Mouse (Mus musculus) E14TG2a.4 (cell line): ENCODE measurements around the gene Rims1.

Source experiments
- H3K27me3 ChIP-seq: 2 replicates; pipeline ENCODE4 v1.6.1; 2014; ENCODE audit warnings: low read length, control low read depth; ENCODE audit not compliant: insufficient read depth
- H3K36me3 ChIP-seq: 2 replicates; pipeline ENCODE4 v1.6.1; 2014; ENCODE audit warnings: low read length, control low read depth; ENCODE audit not compliant: insufficient read depth
- H3K4me1 ChIP-seq: replicated peaks from 2 replicates; pipeline ENCODE4 v1.6.1; 2014; ENCODE audit warnings: low read depth, low read length, control low read depth
- H3K4me3 ChIP-seq: replicated peaks from 2 replicates; pipeline ENCODE4 v1.5.1; 2014; ENCODE audit warnings: mild to moderate bottlenecking, low read length
- H3K9me3 ChIP-seq: 2 replicates; pipeline ENCODE4 v1.6.1; 2014; ENCODE audit warnings: low read length, control low read depth
- CTCF ChIP-seq: conservative IDR thresholded peaks from 2 replicates; pipeline ENCODE4 v1.5.1; 2014; ENCODE audit warnings: low read length
- NANOG ChIP-seq: IDR thresholded peaks from 2 replicates; pipeline ENCODE4 v1.6.1; 2014; ENCODE audit warnings: borderline replicate concordance, low read length, mixed read lengths
- POU5F1 ChIP-seq: IDR thresholded peaks from 2 replicates; pipeline ENCODE4 v1.6.1; 2014; ENCODE audit warnings: low read length, borderline replicate concordance

Gene Rims1

DNA sequence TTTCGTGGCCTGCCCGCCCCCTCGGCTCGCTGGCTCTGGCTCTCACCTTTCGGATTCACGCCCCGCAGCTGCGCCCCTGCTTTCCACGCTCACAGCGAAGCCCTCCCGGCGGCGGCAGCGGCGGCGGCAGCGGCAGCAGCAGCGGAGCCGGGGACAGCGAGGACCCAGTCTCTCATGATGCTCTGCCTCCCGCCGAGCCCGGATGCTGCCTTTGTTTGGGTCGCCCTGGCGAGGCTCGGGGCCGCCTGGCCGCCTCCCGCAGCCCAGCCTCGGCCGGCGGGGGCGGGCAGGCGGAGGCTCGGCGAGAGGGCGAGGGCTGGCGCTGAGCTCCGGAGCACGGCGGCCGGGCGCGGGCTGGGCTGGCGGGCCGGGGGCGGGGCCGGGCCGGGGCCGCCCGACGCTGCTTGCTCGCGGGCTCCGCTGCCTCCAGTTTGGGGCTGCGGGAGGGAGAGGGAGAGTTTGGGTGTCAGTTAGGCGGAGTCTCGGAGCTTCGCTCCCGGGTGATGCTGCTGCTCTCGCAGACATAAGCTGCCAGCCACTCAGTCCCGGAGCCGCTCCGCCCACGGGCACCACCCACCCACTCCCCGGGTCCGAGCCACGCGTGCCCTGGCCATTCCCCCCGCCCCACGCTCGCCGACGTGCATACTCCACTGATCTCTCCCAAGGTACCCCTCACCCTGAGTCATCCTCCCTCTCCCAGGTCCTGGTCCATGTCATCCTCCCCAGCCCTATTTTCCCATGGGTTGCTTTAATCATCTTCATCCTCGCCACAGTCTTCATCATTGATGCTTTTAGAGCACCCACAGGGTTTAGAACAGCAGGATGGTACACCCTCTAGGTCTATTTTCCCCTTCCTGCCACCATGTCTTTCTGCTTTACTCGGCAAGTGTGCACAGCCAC is at the start of gene Rims1:
TSS of gene Rims1 (minus strand) at position 269 of the 900 bp plus-strand sequence.
- H3K4me3 ChIP-seq: peak within 1 kb of the TSS; percentile 79
- H3K9me3 ChIP-seq: no peaks in the 10 kb centered on the region
- TF ChIP-seq NANOG: no peak
- no peak for TF ChIP-seq POU5F1
- TF ChIP-seq CTCF: no peak
- H3K36me3 ChIP-seq: no peaks in the 10 kb centered on the region
- H3K27me3 ChIP-seq: peaks cover 48% of the 10 kb centered on the region
- peaks cover 8% of the 10 kb centered on the region for H3K4me1 ChIP-seq

DNA sequence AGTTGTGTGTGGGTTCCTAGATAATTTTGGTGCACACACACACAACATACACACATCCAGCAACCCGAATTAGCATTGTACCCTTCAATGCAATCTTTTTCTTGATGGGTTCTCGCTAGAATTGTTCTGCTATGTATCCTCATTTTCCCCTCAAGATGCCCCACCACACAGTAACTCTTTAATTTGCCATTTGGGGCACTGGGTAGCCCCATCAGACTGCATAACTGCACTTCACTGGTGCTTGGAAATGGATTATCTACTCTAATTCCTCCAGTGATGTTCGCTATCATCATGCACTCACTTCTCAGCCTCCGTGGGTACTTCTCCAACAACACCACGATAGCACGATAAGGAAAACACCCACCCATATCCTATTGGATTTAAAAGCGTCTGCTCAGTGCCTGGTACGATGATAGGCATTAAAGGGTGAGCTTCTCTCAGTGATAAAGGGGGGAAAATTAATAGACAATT is 867 bp upstream of the Rims1 start:
- Histone ChIP-seq H3K9me3 (no peaks in the 10 kb centered on the region), H3K36me3 (no peaks in the 10 kb centered on the region), H3K27me3 (peaks cover 48% of the 10 kb centered on the region), H3K4me3 (no peak overlapping the region), H3K4me1 (peaks cover 8% of the 10 kb centered on the region)
- TF ChIP-seq NANOG (no peak), CTCF (no peak), POU5F1 (no peak)

GRCm38 (mm10) chr1:22805025-22805725 is 619 bp downstream of the Rims1 start:
- peak overlapping the region; percentile 79 for H3K4me3 ChIP-seq
- H3K4me1 ChIP-seq: peaks cover 8% of the 10 kb centered on the region
- TF ChIP-seq NANOG (no peak), CTCF (no peak), POU5F1 (no peak)
- no peaks in the 10 kb centered on the region for H3K9me3 ChIP-seq
- peaks cover 48% of the 10 kb centered on the region for H3K27me3 ChIP-seq
- H3K36me3 ChIP-seq: no peaks in the 10 kb centered on the region

DNA sequence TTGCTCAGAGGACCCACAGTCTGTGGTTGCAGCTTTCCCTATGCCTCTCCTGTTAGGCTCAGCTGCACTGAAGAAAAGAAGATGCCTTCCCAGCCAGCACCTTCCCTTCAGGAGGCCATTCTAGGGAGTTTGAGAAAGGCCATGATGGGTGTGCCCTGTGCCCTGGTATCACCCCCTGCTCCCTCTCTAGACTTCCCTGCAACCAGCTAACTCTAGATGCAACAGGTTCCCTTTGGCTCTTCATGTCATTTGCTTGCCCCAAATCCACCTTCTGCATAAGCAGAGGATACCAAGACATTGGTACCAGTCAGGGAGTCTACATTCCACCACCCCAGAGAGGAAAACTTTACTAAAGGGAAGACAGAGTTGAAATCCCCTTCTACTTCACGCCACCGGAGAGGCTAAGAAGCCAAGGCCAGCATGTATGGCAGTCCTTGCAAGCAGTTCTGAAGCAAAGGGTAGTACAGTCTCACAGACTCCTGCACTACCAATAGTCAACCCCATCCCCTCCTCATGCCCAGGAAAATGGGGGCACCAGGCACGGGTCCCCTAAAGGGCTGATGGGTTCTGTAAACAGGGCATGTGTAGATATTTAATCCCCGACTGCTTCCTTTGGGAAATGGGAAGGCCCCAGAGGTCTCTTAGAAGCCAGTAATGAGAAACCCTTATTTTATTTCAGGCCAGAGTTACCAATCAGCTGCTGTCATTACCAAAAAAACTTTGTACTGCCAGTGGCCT is 1.5 kb downstream of the Rims1 start:
- Histone ChIP-seq H3K9me3 (no peaks in the 10 kb centered on the region), H3K36me3 (no peaks in the 10 kb centered on the region), H3K4me3 (no peak overlapping the region), H3K4me1 (peaks cover 8% of the 10 kb centered on the region), H3K27me3 (peaks cover 47% of the 10 kb centered on the region)
- TF ChIP-seq CTCF: no peak
- no peak for TF ChIP-seq POU5F1
- TF ChIP-seq NANOG: no peak

- H3K27me3 ChIP-seq: peaks cover 44% of the 10 kb centered on the region
- H3K4me3 ChIP-seq: no peak overlapping the region
- no peaks in the 10 kb centered on the region for H3K9me3 ChIP-seq
- H3K36me3 ChIP-seq: no peaks in the 10 kb centered on the region
- H3K4me1 ChIP-seq: peaks cover 8% of the 10 kb centered on the region
- TF ChIP-seq NANOG: no peak
- TF ChIP-seq POU5F1: no peak
- TF ChIP-seq CTCF: no peak
Observed at GRCm38 (mm10) chr1:22803471-22803870, 2.3 kb downstream of the Rims1 start.

DNA sequence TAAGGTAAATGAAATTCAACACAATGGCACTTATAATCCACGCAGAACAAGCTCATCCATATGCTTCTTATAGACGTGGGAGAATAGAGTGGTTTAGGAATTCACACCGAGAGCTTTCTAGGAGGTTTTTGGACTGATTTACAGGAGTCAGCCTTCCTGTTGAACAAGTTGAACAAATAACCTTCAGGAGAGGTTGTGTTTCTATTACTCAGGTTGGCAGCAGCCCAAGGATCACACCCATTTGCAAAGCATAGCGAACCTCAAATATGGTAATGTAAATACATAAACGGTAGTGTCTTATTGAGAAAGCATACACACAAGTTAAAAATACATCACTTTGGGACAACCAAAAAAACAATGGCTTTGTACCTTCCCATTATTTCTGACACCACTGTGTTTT is 5.5 kb downstream of the Rims1 start:
- H3K27me3 ChIP-seq: peaks cover 24% of the 10 kb centered on the region
- no peaks in the 10 kb centered on the region for H3K9me3 ChIP-seq
- TF ChIP-seq NANOG: no peak
- TF ChIP-seq POU5F1: no peak
- TF ChIP-seq CTCF: no peak
- no peaks in the 10 kb centered on the region for H3K36me3 ChIP-seq
- peaks cover 2% of the 10 kb centered on the region for H3K4me1 ChIP-seq
- no peak overlapping the region for H3K4me3 ChIP-seq

- Histone ChIP-seq H3K36me3 (no peaks in the 10 kb centered on the region), H3K27me3 (no peaks in the 10 kb centered on the region), H3K4me3 (no peak overlapping the region), H3K9me3 (no peaks in the 10 kb centered on the region), H3K4me1 (no peaks in the 10 kb centered on the region)
- no peak for TF ChIP-seq POU5F1
- no peak for TF ChIP-seq NANOG
- TF ChIP-seq CTCF: no peak
Observed at GRCm38 (mm10) chr1:22797091-22797490, 8.7 kb downstream of the Rims1 start.
